Mouse (Mus musculus): ENCODE measurements at regions not wholly inside any gene's neighbourhood (a gene's known extent, or its start where the extent isn't known, plus 50 kb on each side); places are given as distances from the start of the nearest gene placed in this dataset.

GRCm38 (mm10) chr5:75260247-75260646, 108.2 kb downstream of the Pdgfra start:
- WGBS = 47% methylated on average over 10 of the region's 10 CpGs
- Histone ChIP-seq H3K9ac (ENCODE audit: low read depth, low read length) (no peak overlapping the region), H3K36me3 (ENCODE audit: control insufficient read depth, insufficient read depth, low read length) (no peaks in the 10 kb centered on the region), H3K27me3 (ENCODE audit: control insufficient read depth, insufficient read depth, low read length) (no peaks in the 10 kb centered on the region), H3K4me3 (no peak overlapping the region), H3K4me1 (ENCODE audit: control insufficient read depth, insufficient read depth, low read length) (no peaks in the 10 kb centered on the region), H3K27ac (no peak overlapping the region), H3K79me2 (replicated peaks; ENCODE audit: control insufficient read depth, insufficient read depth, low read length) (no peaks in the 10 kb centered on the region)
- no peak for TF ChIP-seq CTCF (IDR thresholded peaks at IDR 0.05)
- TF ChIP-seq EP300 (IDR thresholded peaks at IDR 0.05; ENCODE audit: insufficient read depth, low read depth, low read length) = no peak
- TF ChIP-seq POLR2A (IDR thresholded peaks at IDR 0.05; ENCODE audit: insufficient read depth, low read depth, low read length) = no peak
- intact Hi-C loops (cut with DNase I) = no loop called here
- DNase-seq = no peak

GRCm38 (mm10) chr5:75266111-75266676, 114.1 kb downstream of the Pdgfra start:
- Histone ChIP-seq H3K79me2 (replicated peaks; ENCODE audit: control insufficient read depth, insufficient read depth, low read length) (no peaks in the 10 kb centered on the region), H3K4me1 (ENCODE audit: control insufficient read depth, insufficient read depth, low read length) (no peaks in the 10 kb centered on the region), H3K27me3 (ENCODE audit: control insufficient read depth, insufficient read depth, low read length) (no peaks in the 10 kb centered on the region), H3K4me3 (no peak overlapping the region), H3K9ac (ENCODE audit: low read depth, low read length) (no peak overlapping the region), H3K36me3 (ENCODE audit: control insufficient read depth, insufficient read depth, low read length) (no peaks in the 10 kb centered on the region), H3K27ac (no peak overlapping the region)
- TF ChIP-seq CTCF (IDR thresholded peaks at IDR 0.05) (no peak), EP300 (IDR thresholded peaks at IDR 0.05; ENCODE audit: insufficient read depth, low read depth, low read length) (no peak), POLR2A (IDR thresholded peaks at IDR 0.05; ENCODE audit: insufficient read depth, low read depth, low read length) (no peak)
- intact Hi-C loops (cut with DNase I) = no loop called here
- no peak for DNase-seq
- WGBS = 92% methylated on average over 7 of the region's 7 CpGs

GRCm38 (mm10) chr5:75266871-75267270, 114.8 kb downstream of the Pdgfra start:
- TF ChIP-seq POLR2A (IDR thresholded peaks at IDR 0.05; ENCODE audit: insufficient read depth, low read depth, low read length) (no peak), EP300 (IDR thresholded peaks at IDR 0.05; ENCODE audit: insufficient read depth, low read depth, low read length) (no peak), CTCF (IDR thresholded peaks at IDR 0.05) (no peak)
- DNase-seq = no peak
- no peak overlapping the region for H3K4me3 ChIP-seq
- no peak overlapping the region for H3K27ac ChIP-seq
- intact Hi-C loops (cut with DNase I) = no loop called here
- no peaks in the 10 kb centered on the region for H3K27me3 ChIP-seq (ENCODE audit: control insufficient read depth, insufficient read depth, low read length)
- no peaks in the 10 kb centered on the region for H3K36me3 ChIP-seq (ENCODE audit: control insufficient read depth, insufficient read depth, low read length)
- 50% methylated on average over 4 of the region's 4 CpGs for WGBS
- no peak overlapping the region for H3K9ac ChIP-seq (ENCODE audit: low read depth, low read length)
- no peaks in the 10 kb centered on the region for H3K79me2 ChIP-seq (replicated peaks; ENCODE audit: control insufficient read depth, insufficient read depth, low read length)
- no peaks in the 10 kb centered on the region for H3K4me1 ChIP-seq (ENCODE audit: control insufficient read depth, insufficient read depth, low read length)

- H3K4me1 ChIP-seq (ENCODE audit: control insufficient read depth, insufficient read depth, low read length) = no peaks in the 10 kb centered on the region
- H3K27ac ChIP-seq = no peak overlapping the region
- no peaks in the 10 kb centered on the region for H3K27me3 ChIP-seq (ENCODE audit: control insufficient read depth, insufficient read depth, low read length)
- no peaks in the 10 kb centered on the region for H3K36me3 ChIP-seq (ENCODE audit: control insufficient read depth, insufficient read depth, low read length)
- H3K79me2 ChIP-seq (replicated peaks; ENCODE audit: control insufficient read depth, insufficient read depth, low read length) = no peaks in the 10 kb centered on the region
- no peak for DNase-seq
- intact Hi-C loops (cut with DNase I) = no loop called here
- WGBS = 72% methylated on average over 3 of the region's 3 CpGs
- no peak overlapping the region for H3K9ac ChIP-seq (ENCODE audit: low read depth, low read length)
- TF ChIP-seq EP300 (IDR thresholded peaks at IDR 0.05; ENCODE audit: insufficient read depth, low read depth, low read length) (no peak), POLR2A (IDR thresholded peaks at IDR 0.05; ENCODE audit: insufficient read depth, low read depth, low read length) (no peak), CTCF (IDR thresholded peaks at IDR 0.05) (no peak)
- no peak overlapping the region for H3K4me3 ChIP-seq
Observed at GRCm38 (mm10) chr5:75267766-75268165, 115.7 kb downstream of the Pdgfra start.

GRCm38 (mm10) chr5:75278041-75278440, 125.9 kb downstream of the Pdgfra start:
- Histone ChIP-seq H3K4me3 (no peak overlapping the region), H3K9ac (ENCODE audit: low read depth, low read length) (no peak overlapping the region), H3K4me1 (ENCODE audit: control insufficient read depth, insufficient read depth, low read length) (no peaks in the 10 kb centered on the region), H3K79me2 (replicated peaks; ENCODE audit: control insufficient read depth, insufficient read depth, low read length) (no peaks in the 10 kb centered on the region), H3K36me3 (ENCODE audit: control insufficient read depth, insufficient read depth, low read length) (no peaks in the 10 kb centered on the region), H3K27me3 (ENCODE audit: control insufficient read depth, insufficient read depth, low read length) (no peaks in the 10 kb centered on the region), H3K27ac (no peak overlapping the region)
- no peak for TF ChIP-seq POLR2A (IDR thresholded peaks at IDR 0.05; ENCODE audit: insufficient read depth, low read depth, low read length)
- TF ChIP-seq CTCF (IDR thresholded peaks at IDR 0.05) = no peak
- no peak for TF ChIP-seq EP300 (IDR thresholded peaks at IDR 0.05; ENCODE audit: insufficient read depth, low read depth, low read length)
- 84% methylated on average over 3 of the region's 3 CpGs for WGBS
- intact Hi-C loops (cut with DNase I) = no loop called here
- DNase-seq = peak in 1 of 2 experiments; percentile 29

GRCm38 (mm10) chr5:75279561-75280171, 127.6 kb downstream of the Pdgfra start:
- no peak for DNase-seq
- H3K79me2 ChIP-seq (replicated peaks; ENCODE audit: control insufficient read depth, insufficient read depth, low read length) = no peaks in the 10 kb centered on the region
- intact Hi-C loops (cut with DNase I) = no loop called here
- H3K4me1 ChIP-seq (ENCODE audit: control insufficient read depth, insufficient read depth, low read length) = no peaks in the 10 kb centered on the region
- TF ChIP-seq EP300 (IDR thresholded peaks at IDR 0.05; ENCODE audit: insufficient read depth, low read depth, low read length) (no peak), POLR2A (IDR thresholded peaks at IDR 0.05; ENCODE audit: insufficient read depth, low read depth, low read length) (no peak), CTCF (IDR thresholded peaks at IDR 0.05) (no peak)
- 47% methylated on average over 1 of the region's 1 CpGs for WGBS
- no peak overlapping the region for H3K9ac ChIP-seq (ENCODE audit: low read depth, low read length)
- no peak overlapping the region for H3K27ac ChIP-seq
- no peaks in the 10 kb centered on the region for H3K36me3 ChIP-seq (ENCODE audit: control insufficient read depth, insufficient read depth, low read length)
- no peak overlapping the region for H3K4me3 ChIP-seq
- no peaks in the 10 kb centered on the region; the same call in 1 of the 2 replicates for H3K27me3 ChIP-seq (ENCODE audit: control insufficient read depth, insufficient read depth, low read length)

All from heart, adult 2 months (tissue).